Mouse (Mus musculus): ENCODE data around the gene Ctdsp1. TPM values are rescaled to one million over a fixed set of nuclear protein-coding genes. Genes with fewer than 3 reads are reported as not detected.

Gene Ctdsp1
- 17.3 and 17.9 TPM in 2 replicates for total RNA-seq (2012; rRNA removed)

- peak within 1 kb of the TSS; percentile 79 for H3K27ac ChIP-seq (ENCODE audit: insufficient read depth, low read depth, low read length, poor library complexity, severe bottlenecking)
- peaks cover 14% of the 10 kb centered on the region; the same call in 1 of the 2 replicates for H3K36me3 ChIP-seq (ENCODE audit: control insufficient read depth, insufficient read depth, low read length, poor library complexity, severe bottlenecking)
- H3K4me3 ChIP-seq (ENCODE audit: insufficient read depth in 1 of 2, low read depth in 1 of 2, low read length in 2 of 2, poor library complexity in 1 of 2, severe bottlenecking in 1 of 2): peak within 1 kb of the TSS; percentile 67 to 84
- no peaks in the 10 kb centered on the region for H3K9me3 ChIP-seq (ENCODE audit: control insufficient read depth, insufficient read depth, low read depth, low read length)
- in situ Hi-C loops (cut with MboI; ENCODE audit: low sequenced_read_pairs in 2 of 2, unreplicated experiment in 2 of 2): no loop called here
- DNase-seq (ENCODE audit: low read depth, low spot score): peak; percentile 69
- H3K9ac ChIP-seq (ENCODE audit: insufficient read depth, low read depth, low read length, poor library complexity, severe bottlenecking): peak within 1 kb of the TSS; percentile 92
- TF ChIP-seq HCFC1 (IDR thresholded peaks at IDR 0.05; ENCODE audit: borderline replicate concordance, insufficient read depth, low read length) (0 out of 2 replicates have a peak, but pooled peaks have one; percentile 25), CHD2 (IDR thresholded peaks at IDR 0.05; ENCODE audit: low read depth, low read length) (no peak), ZC3H11A (IDR thresholded peaks at IDR 0.05; ENCODE audit: borderline replicate concordance, low read depth, low read length) (peak; percentile 66)
- H3K4me1 ChIP-seq (ENCODE audit: control insufficient read depth in 2 of 2, insufficient read depth in 2 of 2, low read length in 2 of 2, poor library complexity in 1 of 2): peaks cover 0 to 20% of the 10 kb centered on the region in 2 experiments; a peak in 3 of 4 replicates
These were observed at the start of gene Ctdsp1 for GRCm38 (mm10) chr1:74390924-74391748. Gene Ctdsp1 (plus strand): TSS chr1:74391509.

- Histone ChIP-seq H3K36me3 (ENCODE audit: control insufficient read depth, insufficient read depth, low read length, poor library complexity, severe bottlenecking) (no peaks in the 10 kb centered on the region; the same call in 1 of the 2 replicates), H3K9me3 (ENCODE audit: control insufficient read depth, insufficient read depth, low read depth, low read length) (no peaks in the 10 kb centered on the region), H3K27ac (ENCODE audit: insufficient read depth, low read depth, low read length, poor library complexity, severe bottlenecking) (no peak overlapping the region), H3K4me3 (ENCODE audit: insufficient read depth in 1 of 2, low read depth in 1 of 2, low read length in 2 of 2, poor library complexity in 1 of 2, severe bottlenecking in 1 of 2) (no peak overlapping the region), H3K4me1 (ENCODE audit: control insufficient read depth in 2 of 2, insufficient read depth in 2 of 2, low read length in 2 of 2, poor library complexity in 1 of 2) (peaks cover 6 to 12% of the 10 kb centered on the region in 2 experiments), H3K9ac (ENCODE audit: insufficient read depth, low read depth, low read length, poor library complexity, severe bottlenecking) (no peak overlapping the region)
- in situ Hi-C loops (cut with MboI; ENCODE audit: low sequenced_read_pairs in 2 of 2, unreplicated experiment in 2 of 2): no loop called here
- TF ChIP-seq ZNF384 (IDR thresholded peaks at IDR 0.05; ENCODE audit: low read depth, low read length): no peak
- no peak for TF ChIP-seq HCFC1 (IDR thresholded peaks at IDR 0.05; ENCODE audit: borderline replicate concordance, insufficient read depth, low read length)
- no peak for TF ChIP-seq MAFK (IDR thresholded peaks at IDR 0.05; ENCODE audit: insufficient read depth, low read depth, low read length)
- no peak for TF ChIP-seq ZC3H11A (IDR thresholded peaks at IDR 0.05; ENCODE audit: borderline replicate concordance, low read depth, low read length)
- TF ChIP-seq CHD2 (IDR thresholded peaks at IDR 0.05; ENCODE audit: low read depth, low read length): no peak
- DNase-seq (ENCODE audit: low read depth, low spot score): no peak
These were observed 49.4 kb upstream of the Ctdsp1 start for GRCm38 (mm10) chr1:74341898-74342297.

DNA sequence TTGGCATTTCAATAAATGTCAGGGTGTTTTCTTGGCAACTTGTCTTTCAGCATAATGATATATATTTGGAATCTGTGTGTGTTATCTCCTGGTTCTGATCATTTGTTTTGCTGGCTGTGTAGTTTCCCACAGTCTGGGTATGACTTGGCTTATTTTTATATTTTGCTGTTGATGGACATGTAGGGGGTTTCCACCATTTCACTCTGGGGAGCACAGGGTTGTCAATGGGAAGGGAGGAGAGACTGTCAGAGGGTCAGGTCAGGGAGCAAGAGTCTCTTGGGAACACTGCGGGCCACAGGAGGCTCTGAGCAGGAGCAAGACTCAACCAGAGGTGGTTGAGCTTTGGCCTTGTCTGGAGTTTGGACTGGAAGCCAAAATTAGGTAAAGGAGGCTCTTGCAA is 49.0 kb upstream of the Ctdsp1 start:
- Histone ChIP-seq H3K9me3 (ENCODE audit: control insufficient read depth, insufficient read depth, low read depth, low read length) (no peaks in the 10 kb centered on the region), H3K4me3 (ENCODE audit: insufficient read depth in 1 of 2, low read depth in 1 of 2, low read length in 2 of 2, poor library complexity in 1 of 2, severe bottlenecking in 1 of 2) (no peak overlapping the region), H3K27ac (ENCODE audit: insufficient read depth, low read depth, low read length, poor library complexity, severe bottlenecking) (no peak overlapping the region), H3K9ac (ENCODE audit: insufficient read depth, low read depth, low read length, poor library complexity, severe bottlenecking) (no peak overlapping the region), H3K4me1 (ENCODE audit: control insufficient read depth in 2 of 2, insufficient read depth in 2 of 2, low read length in 2 of 2, poor library complexity in 1 of 2) (peaks cover 6 to 11% of the 10 kb centered on the region in 2 experiments), H3K36me3 (ENCODE audit: control insufficient read depth, insufficient read depth, low read length, poor library complexity, severe bottlenecking) (no peaks in the 10 kb centered on the region; the same call in 1 of the 2 replicates)
- in situ Hi-C loops (cut with MboI; ENCODE audit: low sequenced_read_pairs in 2 of 2, unreplicated experiment in 2 of 2): no loop called here
- DNase-seq (ENCODE audit: low read depth, low spot score): no peak
- TF ChIP-seq CHD2 (IDR thresholded peaks at IDR 0.05; ENCODE audit: low read depth, low read length) (no peak), HCFC1 (IDR thresholded peaks at IDR 0.05; ENCODE audit: borderline replicate concordance, insufficient read depth, low read length) (no peak), ZC3H11A (IDR thresholded peaks at IDR 0.05; ENCODE audit: borderline replicate concordance, low read depth, low read length) (no peak), ZNF384 (IDR thresholded peaks at IDR 0.05; ENCODE audit: low read depth, low read length) (no peak), MAFK (IDR thresholded peaks at IDR 0.05; ENCODE audit: insufficient read depth, low read depth, low read length) (no peak)

DNA sequence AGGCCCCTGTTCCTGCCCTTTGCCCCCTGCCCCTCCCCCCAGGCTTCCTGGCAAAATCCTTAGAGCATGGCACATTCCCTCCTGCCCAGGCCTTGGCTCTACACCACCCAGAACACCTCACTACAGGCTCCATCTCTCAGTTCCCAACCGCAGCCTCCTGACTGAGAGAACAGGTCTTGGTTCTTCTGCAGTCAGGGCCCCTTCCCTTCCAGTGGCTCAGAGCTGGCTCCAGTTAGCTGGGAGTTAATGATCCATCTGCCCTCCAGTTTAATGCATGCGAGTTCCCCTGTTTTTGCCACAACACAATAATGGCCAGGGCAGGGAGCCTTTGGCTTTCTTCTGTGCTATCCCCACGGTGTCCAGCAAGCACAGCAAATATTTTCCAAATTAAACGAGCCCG is 48.1 kb upstream of the Ctdsp1 start:
- Histone ChIP-seq H3K9me3 (ENCODE audit: control insufficient read depth, insufficient read depth, low read depth, low read length) (no peaks in the 10 kb centered on the region), H3K9ac (ENCODE audit: insufficient read depth, low read depth, low read length, poor library complexity, severe bottlenecking) (no peak overlapping the region), H3K27ac (ENCODE audit: insufficient read depth, low read depth, low read length, poor library complexity, severe bottlenecking) (no peak overlapping the region), H3K4me1 (ENCODE audit: control insufficient read depth in 2 of 2, insufficient read depth in 2 of 2, low read length in 2 of 2, poor library complexity in 1 of 2) (peaks cover 4 to 5% of the 10 kb centered on the region in 2 experiments), H3K36me3 (ENCODE audit: control insufficient read depth, insufficient read depth, low read length, poor library complexity, severe bottlenecking) (no peaks in the 10 kb centered on the region; the same call in 1 of the 2 replicates), H3K4me3 (ENCODE audit: insufficient read depth in 1 of 2, low read depth in 1 of 2, low read length in 2 of 2, poor library complexity in 1 of 2, severe bottlenecking in 1 of 2) (no peak overlapping the region)
- no peak for DNase-seq (ENCODE audit: low read depth, low spot score)
- in situ Hi-C loops (cut with MboI; ENCODE audit: low sequenced_read_pairs in 2 of 2, unreplicated experiment in 2 of 2): no loop called here
- TF ChIP-seq ZC3H11A (IDR thresholded peaks at IDR 0.05; ENCODE audit: borderline replicate concordance, low read depth, low read length): no peak
- TF ChIP-seq ZNF384 (IDR thresholded peaks at IDR 0.05; ENCODE audit: low read depth, low read length): no peak
- no peak for TF ChIP-seq CHD2 (IDR thresholded peaks at IDR 0.05; ENCODE audit: low read depth, low read length)
- no peak for TF ChIP-seq HCFC1 (IDR thresholded peaks at IDR 0.05; ENCODE audit: borderline replicate concordance, insufficient read depth, low read length)
- TF ChIP-seq MAFK (IDR thresholded peaks at IDR 0.05; ENCODE audit: insufficient read depth, low read depth, low read length): no peak

All from ES-E14 (cell line).